Mouse (Mus musculus): Measurements from ENCODE around the gene Ccdc194. TPM values are rescaled to one million over a fixed set of nuclear protein-coding genes. Genes with fewer than 3 reads are reported as not detected.

Gene Ccdc194
- polyA plus RNA-seq, 1 experiment from 2014 or later = 0.32 TPM

GRCm38 (mm10) chr8:71495039-71495438 lies 30.5 kb downstream of the Ccdc194 start:
- peaks cover 13% of the 10 kb centered on the region; the same call in 1 of the 2 replicates for H3K36me3 ChIP-seq (ENCODE audit: control insufficient read depth, insufficient read depth, low read length)
- H3K4me2 ChIP-seq (ENCODE audit: low read depth, low read length) = 0 out of 2 replicates have a peak overlapping the region, but pooled peaks have one; percentile 31
- H3K4me3 ChIP-seq (replicated peaks; ENCODE audit: low read length) = no peak overlapping the region
- peaks cover 32% of the 10 kb centered on the region for H3K4me1 ChIP-seq (ENCODE audit: control insufficient read depth, insufficient read depth, low read length)
- no peaks in the 10 kb centered on the region for H3K27me3 ChIP-seq (ENCODE audit: control insufficient read depth, insufficient read depth, low read length)
- peak overlapping the region; percentile 38; the same call in 1 of the 2 replicates for H3K27ac ChIP-seq (ENCODE audit: low read length)
- WGBS = 24% methylated on average over 16 of the region's 16 CpGs
- peak; percentile 39 for ATAC-seq (ENCODE audit: insufficient read depth, low FRiP score)
- H3K9me3 ChIP-seq (replicated peaks; ENCODE audit: control insufficient read depth, low read length) = no peaks in the 10 kb centered on the region
- no peak overlapping the region for H3K9ac ChIP-seq (ENCODE audit: low read length)

GRCm38 (mm10) chr8:71488454-71488853 lies 37.1 kb downstream of the Ccdc194 start:
- H3K9ac ChIP-seq (ENCODE audit: low read length) = peak overlapping the region; percentile 89
- WGBS = under 1% methylated on average over 22 of the region's 22 CpGs
- H3K9me3 ChIP-seq (replicated peaks; ENCODE audit: control insufficient read depth, low read length) = no peaks in the 10 kb centered on the region
- peaks cover 13% of the 10 kb centered on the region; the same call in 1 of the 2 replicates for H3K36me3 ChIP-seq (ENCODE audit: control insufficient read depth, insufficient read depth, low read length)
- peak overlapping the region; percentile 95 for H3K4me3 ChIP-seq (replicated peaks; ENCODE audit: low read length)
- ATAC-seq (ENCODE audit: insufficient read depth, low FRiP score) = peak; percentile 91
- no peaks in the 10 kb centered on the region for H3K27me3 ChIP-seq (ENCODE audit: control insufficient read depth, insufficient read depth, low read length)
- peak overlapping the region; percentile 100 for H3K4me2 ChIP-seq (ENCODE audit: low read depth, low read length)
- peak overlapping the region; percentile 94 for H3K27ac ChIP-seq (ENCODE audit: low read length)
- H3K4me1 ChIP-seq (ENCODE audit: control insufficient read depth, insufficient read depth, low read length) = peaks cover 24% of the 10 kb centered on the region

GRCm38 (mm10) chr8:71487691-71488445 lies 37.6 kb downstream of the Ccdc194 start, which contains the start of gene Gtpbp3:
Gene Gtpbp3 (plus strand): TSS chr8:71488103.
- Histone ChIP-seq H3K9ac (ENCODE audit: low read length) (peak within 1 kb of the TSS; percentile 89), H3K4me2 (ENCODE audit: low read depth, low read length) (peak within 1 kb of the TSS; percentile 100), H3K27ac (ENCODE audit: low read length) (peak within 1 kb of the TSS; percentile 94), H3K27me3 (ENCODE audit: control insufficient read depth, insufficient read depth, low read length) (no peaks in the 10 kb centered on the region), H3K4me3 (replicated peaks; ENCODE audit: low read length) (peak within 1 kb of the TSS; percentile 95), H3K9me3 (replicated peaks; ENCODE audit: control insufficient read depth, low read length) (no peaks in the 10 kb centered on the region), H3K4me1 (ENCODE audit: control insufficient read depth, insufficient read depth, low read length) (peaks cover 24% of the 10 kb centered on the region), H3K36me3 (ENCODE audit: control insufficient read depth, insufficient read depth, low read length) (peaks cover 13% of the 10 kb centered on the region; the same call in 1 of the 2 replicates)
- WGBS = under 1% methylated on average over 33 of the region's 33 CpGs
- peak; percentile 56; the same call in 1 of the 2 replicates for ATAC-seq (ENCODE audit: insufficient read depth, low FRiP score)

GRCm38 (mm10) chr8:71486136-71486529 lies 39.4 kb downstream of the Ccdc194 start:
- Histone ChIP-seq H3K4me1 (ENCODE audit: control insufficient read depth, insufficient read depth, low read length) (peaks cover 24% of the 10 kb centered on the region), H3K27ac (ENCODE audit: low read length) (0 out of 2 replicates have a peak overlapping the region, but pooled peaks have one; percentile 29), H3K9ac (ENCODE audit: low read length) (peak overlapping the region; percentile 36; the same call in 1 of the 2 replicates), H3K4me2 (ENCODE audit: low read depth, low read length) (peak overlapping the region; percentile 89), H3K36me3 (ENCODE audit: control insufficient read depth, insufficient read depth, low read length) (peaks cover 4% of the 10 kb centered on the region; the same call in 1 of the 2 replicates), H3K4me3 (replicated peaks; ENCODE audit: low read length) (peak overlapping the region; percentile 83), H3K27me3 (ENCODE audit: control insufficient read depth, insufficient read depth, low read length) (no peaks in the 10 kb centered on the region), H3K9me3 (replicated peaks; ENCODE audit: control insufficient read depth, low read length) (no peaks in the 10 kb centered on the region)
- WGBS = 6% methylated on average over 7 of the region's 7 CpGs
- no peak for ATAC-seq (ENCODE audit: insufficient read depth, low FRiP score)

- Histone ChIP-seq H3K4me3 (replicated peaks; ENCODE audit: low read length) (peak within 1 kb of the TSS; percentile 83), H3K9me3 (replicated peaks; ENCODE audit: control insufficient read depth, low read length) (no peaks in the 10 kb centered on the region), H3K27ac (ENCODE audit: low read length) (peak within 1 kb of the TSS; percentile 53; the same call in 1 of the 2 replicates), H3K4me2 (ENCODE audit: low read depth, low read length) (peak within 1 kb of the TSS; percentile 89), H3K4me1 (ENCODE audit: control insufficient read depth, insufficient read depth, low read length) (peaks cover 24% of the 10 kb centered on the region), H3K27me3 (ENCODE audit: control insufficient read depth, insufficient read depth, low read length) (no peaks in the 10 kb centered on the region), H3K9ac (ENCODE audit: low read length) (peak within 1 kb of the TSS; percentile 92), H3K36me3 (ENCODE audit: control insufficient read depth, insufficient read depth, low read length) (no peaks in the 10 kb centered on the region)
- WGBS = 4% methylated on average over 57 of the region's 58 CpGs
- peak; percentile 70; the same call in 1 of the 2 replicates for ATAC-seq (ENCODE audit: insufficient read depth, low FRiP score)
Observed at GRCm38 (mm10) chr8:71485142-71486135, 40.1 kb downstream of the Ccdc194 start, which contains the start of gene Ano8. Gene Ano8 (minus strand): TSS chr8:71485963.

- Histone ChIP-seq H3K4me1 (ENCODE audit: control insufficient read depth, insufficient read depth, low read length) (peaks cover 22% of the 10 kb centered on the region), H3K9me3 (replicated peaks; ENCODE audit: control insufficient read depth, low read length) (no peaks in the 10 kb centered on the region), H3K4me3 (replicated peaks; ENCODE audit: low read length) (no peak overlapping the region), H3K4me2 (ENCODE audit: low read depth, low read length) (peak overlapping the region; percentile 89; the same call in 1 of the 2 replicates), H3K27ac (ENCODE audit: low read length) (no peak overlapping the region), H3K27me3 (ENCODE audit: control insufficient read depth, insufficient read depth, low read length) (no peaks in the 10 kb centered on the region), H3K9ac (ENCODE audit: low read length) (0 out of 2 replicates have a peak overlapping the region, but pooled peaks have one; percentile 92), H3K36me3 (ENCODE audit: control insufficient read depth, insufficient read depth, low read length) (no peaks in the 10 kb centered on the region)
- 96% methylated on average over 19 of the region's 19 CpGs for WGBS
- no peak for ATAC-seq (ENCODE audit: insufficient read depth, low FRiP score)
Observed at GRCm38 (mm10) chr8:71484736-71485135, 40.8 kb downstream of the Ccdc194 start.

GRCm38 (mm10) chr8:71483932-71484331 lies 41.6 kb downstream of the Ccdc194 start:
- WGBS = 50% methylated on average over 8 of the region's 8 CpGs
- no peak for ATAC-seq (ENCODE audit: insufficient read depth, low FRiP score)

GRCm38 (mm10) chr8:71478943-71479342 lies 46.6 kb downstream of the Ccdc194 start:
- ATAC-seq (ENCODE audit: insufficient read depth, low FRiP score) = no peak
- H3K27ac ChIP-seq (ENCODE audit: low read length) = no peak overlapping the region
- no peak overlapping the region for H3K4me3 ChIP-seq (replicated peaks; ENCODE audit: low read length)
- no peaks in the 10 kb centered on the region for H3K9me3 ChIP-seq (replicated peaks; ENCODE audit: control insufficient read depth, low read length)
- H3K4me1 ChIP-seq (ENCODE audit: control insufficient read depth, insufficient read depth, low read length) = peaks cover 4% of the 10 kb centered on the region
- H3K27me3 ChIP-seq (ENCODE audit: control insufficient read depth, insufficient read depth, low read length) = no peaks in the 10 kb centered on the region
- no peak overlapping the region for H3K9ac ChIP-seq (ENCODE audit: low read length)
- no peaks in the 10 kb centered on the region for H3K36me3 ChIP-seq (ENCODE audit: control insufficient read depth, insufficient read depth, low read length)
- WGBS = 86% methylated on average over 11 of the region's 11 CpGs
- no peak overlapping the region for H3K4me2 ChIP-seq (ENCODE audit: low read depth, low read length)

More at GRCm38 (mm10) chr8:71483932-71484331, 41.6 kb downstream of the Ccdc194 start:
- no peak overlapping the region for H3K4me2 ChIP-seq (ENCODE audit: low read depth, low read length)
- H3K9ac ChIP-seq (ENCODE audit: low read length) = no peak overlapping the region
- no peak overlapping the region for H3K4me3 ChIP-seq (replicated peaks; ENCODE audit: low read length)
- peaks cover 14% of the 10 kb centered on the region for H3K4me1 ChIP-seq (ENCODE audit: control insufficient read depth, insufficient read depth, low read length)
- H3K9me3 ChIP-seq (replicated peaks; ENCODE audit: control insufficient read depth, low read length) = no peaks in the 10 kb centered on the region
- no peaks in the 10 kb centered on the region for H3K36me3 ChIP-seq (ENCODE audit: control insufficient read depth, insufficient read depth, low read length)
- no peaks in the 10 kb centered on the region for H3K27me3 ChIP-seq (ENCODE audit: control insufficient read depth, insufficient read depth, low read length)
- no peak overlapping the region for H3K27ac ChIP-seq (ENCODE audit: low read length)
